Mouse (Mus musculus) limb, embryonic 11.5 days (tissue): Measurements from ENCODE around the gene Pold3. TPM values are rescaled to one million over a fixed set of nuclear protein-coding genes. Genes with fewer than 3 reads are reported as not detected.

Source experiments
- ATAC-seq: fragments of 200-750 bp; cut with Nextera tagmentation; 2 replicates; pipeline ENCODE4 v1.8.0; 2017; ENCODE audit warnings: low read depth; ENCODE audit not compliant: insufficient number of reproducible peaks, low FRiP score, low TSS enrichment
- DNase-seq: peaks from one replicate; pipeline ENCODE4 v3.0.0-alpha.2; 2015; ENCODE audit warnings: low spot score
- H3K27ac ChIP-seq: fragments of 300-500 bp; sonication (generic); replicated peaks from 2 replicates; pipeline ENCODE4 v1.5.1; 2014; ENCODE audit warnings: low read depth, mild to moderate bottlenecking, low read length
- H3K27me3 ChIP-seq: fragments of 300-500 bp; sonication (generic); 2 replicates; pipeline ENCODE4 v1.6.1; 2014; ENCODE audit warnings: mild to moderate bottlenecking, low read length, mixed read lengths; ENCODE audit not compliant: control insufficient read depth, insufficient read depth
- H3K36me3 ChIP-seq: fragments of 300-500 bp; sonication (generic); 2 replicates; pipeline ENCODE4 v1.6.1; 2014; ENCODE audit warnings: mild to moderate bottlenecking, low read length, moderate library complexity, mixed read lengths; ENCODE audit not compliant: control insufficient read depth, insufficient read depth
- H3K4me1 ChIP-seq: fragments of 300-500 bp; sonication (generic); 2 replicates; pipeline ENCODE4 v1.6.1; 2014; ENCODE audit warnings: low read length, mixed read lengths; ENCODE audit not compliant: control insufficient read depth, insufficient read depth
- H3K4me2 ChIP-seq: fragments of 300-500 bp; sonication (generic); 2 replicates; pipeline ENCODE4 v1.6.1; 2014; ENCODE audit warnings: low read depth, mild to moderate bottlenecking, moderate library complexity; ENCODE audit not compliant: severe bottlenecking
- H3K4me3 ChIP-seq: fragments of 300-500 bp; sonication (generic); 2 replicates; pipeline ENCODE4 v1.5.1; 2014; ENCODE audit warnings: low read depth, low read length
- H3K9ac ChIP-seq: fragments of 300-500 bp; sonication (generic); 2 replicates; pipeline ENCODE4 v1.6.1; 2014; ENCODE audit warnings: mild to moderate bottlenecking, low read length
- H3K9me3 ChIP-seq: fragments of 300-500 bp; sonication (generic); 2 replicates; pipeline ENCODE4 v1.6.1; 2016; ENCODE audit warnings: low read length; ENCODE audit not compliant: control insufficient read depth
- WGBS: fragments of 180-500 bp; shearing (Covaris S2); extraction: QIAGEN DNeasy Blood & Tissue Kit; methylation state at CpG from one replicate; pipeline ENCODE4 v1.1.7; 2014; 5-methylcytosine and 5-hydroxymethylcytosine counted together
- polyA plus RNA-seq: library from polyadenylated mRNA; unstranded; fragments of >200 nt; fragmentation: Nextera tagmentation; extraction: Ambion mirVana; gene quantifications from 2 replicates; pipeline ENCODE4 v1.2.1, GENCODE M21; 2014

The Pold3 gene
- polyA plus RNA-seq, 1 experiment from 2014 or later, result 100 TPM

GRCm38 (mm10) chr7:100150086-100150485 is 28.7 kb upstream of the Pold3 start:
- 67% methylated on average over 10 of the region's 10 CpGs for WGBS

GRCm38 (mm10) chr7:100148586-100148985 is 27.2 kb upstream of the Pold3 start:
- H3K9me3 ChIP-seq, result no peaks in the 10 kb centered on the region
- no peaks in the 10 kb centered on the region for H3K27me3 ChIP-seq
- H3K27ac ChIP-seq, result no peak overlapping the region
- no peaks in the 10 kb centered on the region for H3K36me3 ChIP-seq
- no peak overlapping the region for H3K4me2 ChIP-seq
- 92% methylated on average over 4 of the region's 4 CpGs for WGBS
- no peak overlapping the region for H3K4me3 ChIP-seq
- no peak overlapping the region for H3K9ac ChIP-seq
- no peaks in the 10 kb centered on the region for H3K4me1 ChIP-seq
- ATAC-seq, result no peak
- DNase-seq, result no peak

More at GRCm38 (mm10) chr7:100150086-100150485, 28.7 kb upstream of the Pold3 start:
- Histone ChIP-seq H3K4me3 (no peak overlapping the region), H3K27ac (no peak overlapping the region), H3K4me1 (no peaks in the 10 kb centered on the region), H3K9me3 (no peaks in the 10 kb centered on the region), H3K9ac (no peak overlapping the region), H3K4me2 (no peak overlapping the region), H3K27me3 (no peaks in the 10 kb centered on the region), H3K36me3 (no peaks in the 10 kb centered on the region)
- no peak for DNase-seq
- no peak for ATAC-seq

DNA sequence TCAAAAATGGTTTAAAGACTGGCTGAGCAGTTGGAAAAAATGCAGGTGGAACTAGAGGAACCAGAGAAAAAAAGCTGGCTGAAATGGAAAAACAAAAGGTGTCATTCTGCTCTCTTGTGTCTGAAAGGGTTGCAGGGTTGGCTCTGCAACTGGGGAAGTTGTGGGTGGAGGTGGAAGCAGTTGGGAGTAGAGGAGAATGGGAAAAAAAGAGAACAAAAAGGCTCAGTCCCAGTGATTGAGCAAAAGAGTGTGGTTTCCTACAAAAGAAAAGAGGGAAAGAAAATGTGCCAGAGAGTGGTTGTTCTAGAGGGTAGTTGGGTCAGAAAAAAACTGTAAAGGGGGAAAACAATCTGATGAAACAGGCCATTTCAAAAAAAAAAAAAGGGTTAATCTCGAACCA is 19.2 kb upstream of the Pold3 start:
- no peaks in the 10 kb centered on the region for H3K36me3 ChIP-seq
- H3K27ac ChIP-seq, result no peak overlapping the region
- no peaks in the 10 kb centered on the region for H3K9me3 ChIP-seq
- no peak overlapping the region for H3K4me3 ChIP-seq
- ATAC-seq, result no peak
- no peaks in the 10 kb centered on the region for H3K27me3 ChIP-seq
- no peaks in the 10 kb centered on the region for H3K4me1 ChIP-seq
- 57% methylated on average over 1 of the region's 1 CpGs for WGBS
- H3K9ac ChIP-seq, result no peak overlapping the region
- no peak overlapping the region for H3K4me2 ChIP-seq
- no peak for DNase-seq

GRCm38 (mm10) chr7:100138075-100138474 is 16.7 kb upstream of the Pold3 start:
- H3K27me3 ChIP-seq, result no peaks in the 10 kb centered on the region
- DNase-seq (no peak), ATAC-seq (no peak)
- H3K27ac ChIP-seq, result no peak overlapping the region
- no peak overlapping the region for H3K9ac ChIP-seq
- no peak overlapping the region for H3K4me2 ChIP-seq
- no peak overlapping the region for H3K4me3 ChIP-seq
- no peaks in the 10 kb centered on the region for H3K9me3 ChIP-seq
- H3K4me1 ChIP-seq, result no peaks in the 10 kb centered on the region
- H3K36me3 ChIP-seq, result no peaks in the 10 kb centered on the region
- 93% methylated on average over 4 of the region's 4 CpGs for WGBS

DNA sequence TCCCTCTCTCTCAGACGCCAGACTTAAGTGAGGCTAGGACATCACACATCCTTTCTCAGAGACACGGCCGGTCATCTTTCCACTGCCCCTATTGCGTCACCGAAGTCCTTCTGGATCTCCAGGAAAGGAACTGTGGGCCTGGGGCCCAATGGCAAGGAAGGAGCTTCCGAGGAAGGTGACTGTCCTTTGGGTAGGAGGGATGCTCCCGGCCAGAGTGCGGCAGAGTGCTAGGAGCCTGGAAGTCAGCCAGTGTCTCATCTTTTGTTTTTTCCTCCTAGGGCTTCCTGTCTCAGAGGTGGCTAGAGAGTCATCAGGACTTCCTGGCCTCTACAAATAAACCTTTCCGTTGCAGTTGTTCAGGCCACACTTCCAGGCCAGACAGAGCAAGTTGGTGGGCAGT is 15.7 kb upstream of the Pold3 start:
- H3K4me3 ChIP-seq, result no peak overlapping the region
- ATAC-seq (no peak), DNase-seq (no peak)
- no peaks in the 10 kb centered on the region for H3K27me3 ChIP-seq
- H3K27ac ChIP-seq, result no peak overlapping the region
- no peaks in the 10 kb centered on the region for H3K9me3 ChIP-seq
- no peak overlapping the region for H3K9ac ChIP-seq
- no peaks in the 10 kb centered on the region for H3K4me1 ChIP-seq
- 80% methylated on average over 9 of the region's 9 CpGs for WGBS
- H3K4me2 ChIP-seq, result no peak overlapping the region
- no peaks in the 10 kb centered on the region for H3K36me3 ChIP-seq

- H3K27me3 ChIP-seq, result no peaks in the 10 kb centered on the region
- H3K9me3 ChIP-seq, result no peaks in the 10 kb centered on the region
- DNase-seq (no peak), ATAC-seq (peak; percentile 54; the same call in 1 of the 2 replicates)
- H3K9ac ChIP-seq, result no peak overlapping the region
- no peak overlapping the region for H3K27ac ChIP-seq
- no peaks in the 10 kb centered on the region for H3K4me1 ChIP-seq
- H3K36me3 ChIP-seq, result no peaks in the 10 kb centered on the region
- 76% methylated on average over 1 of the region's 1 CpGs for WGBS
- H3K4me2 ChIP-seq, result no peak overlapping the region
- no peak overlapping the region for H3K4me3 ChIP-seq
These were observed 11.0 kb upstream of the Pold3 start for GRCm38 (mm10) chr7:100132379-100132778.

- no peak for ATAC-seq
- H3K36me3 ChIP-seq, result no peaks in the 10 kb centered on the region
- no peak overlapping the region for H3K9ac ChIP-seq
- WGBS, result 71% methylated on average over 6 of the region's 6 CpGs
- H3K4me1 ChIP-seq, result no peaks in the 10 kb centered on the region
- H3K27ac ChIP-seq, result no peak overlapping the region
- H3K9me3 ChIP-seq, result no peaks in the 10 kb centered on the region
- no peak overlapping the region for H3K4me2 ChIP-seq
- H3K27me3 ChIP-seq, result no peaks in the 10 kb centered on the region
- no peak overlapping the region for H3K4me3 ChIP-seq
- DNase-seq, result no peak
These were observed 9.2 kb upstream of the Pold3 start for GRCm38 (mm10) chr7:100130592-100130991.

GRCm38 (mm10) chr7:100128262-100129041 is 7.1 kb upstream of the Pold3 start:
- no peak for DNase-seq
- Histone ChIP-seq H3K9me3 (0 out of 2 replicates have a peak, but pooled peaks cover 3% of the 10 kb centered on the region), H3K27me3 (no peaks in the 10 kb centered on the region), H3K4me1 (no peaks in the 10 kb centered on the region), H3K27ac (no peak overlapping the region), H3K4me3 (no peak overlapping the region), H3K36me3 (no peaks in the 10 kb centered on the region), H3K9ac (no peak overlapping the region), H3K4me2 (no peak overlapping the region)
- 82% methylated on average over 7 of the region's 7 CpGs for WGBS
- no peak for ATAC-seq

DNA sequence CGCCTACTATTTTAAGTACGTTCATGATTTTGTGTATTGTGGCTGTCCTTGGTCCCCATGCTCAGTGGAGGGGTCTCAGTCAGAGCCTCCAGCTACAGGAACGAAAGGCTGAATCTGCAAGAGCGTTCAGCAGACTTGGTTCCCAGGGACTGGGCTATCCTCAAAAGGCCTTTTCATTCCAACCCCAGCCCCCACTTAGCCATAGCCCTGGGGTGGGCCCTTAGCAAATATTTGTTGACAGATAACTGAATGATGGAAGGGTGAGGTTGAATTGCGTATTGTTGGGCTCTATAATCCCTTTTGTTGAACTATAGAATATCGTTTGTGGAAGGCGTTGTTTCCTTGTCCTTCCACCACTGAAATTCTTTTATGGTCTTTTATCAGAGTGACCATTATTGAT is 5.1 kb upstream of the Pold3 start:
- ATAC-seq, result no peak
- Histone ChIP-seq H3K36me3 (no peaks in the 10 kb centered on the region), H3K4me3 (no peak overlapping the region), H3K9me3 (0 out of 2 replicates have a peak, but pooled peaks cover 3% of the 10 kb centered on the region), H3K27ac (no peak overlapping the region), H3K9ac (no peak overlapping the region), H3K4me2 (no peak overlapping the region), H3K27me3 (no peaks in the 10 kb centered on the region), H3K4me1 (no peaks in the 10 kb centered on the region)
- no peak for DNase-seq
- 94% methylated on average over 7 of the region's 7 CpGs for WGBS
